Mouse (Mus musculus): Measurements from ENCODE around the gene Zkscan1. TPM values are rescaled to one million over a fixed set of nuclear protein-coding genes. Genes with fewer than 3 reads are reported as not detected.
"Not testable (repeated sequence)": the region's sequence is repeated elsewhere in the genome, so short reads cannot be mapped to it uniquely, and the experiment has no call there.

The Zkscan1 gene
- total RNA-seq (2021): 10 to 100 TPM; 39.4 to 40.5 TPM

DNA sequence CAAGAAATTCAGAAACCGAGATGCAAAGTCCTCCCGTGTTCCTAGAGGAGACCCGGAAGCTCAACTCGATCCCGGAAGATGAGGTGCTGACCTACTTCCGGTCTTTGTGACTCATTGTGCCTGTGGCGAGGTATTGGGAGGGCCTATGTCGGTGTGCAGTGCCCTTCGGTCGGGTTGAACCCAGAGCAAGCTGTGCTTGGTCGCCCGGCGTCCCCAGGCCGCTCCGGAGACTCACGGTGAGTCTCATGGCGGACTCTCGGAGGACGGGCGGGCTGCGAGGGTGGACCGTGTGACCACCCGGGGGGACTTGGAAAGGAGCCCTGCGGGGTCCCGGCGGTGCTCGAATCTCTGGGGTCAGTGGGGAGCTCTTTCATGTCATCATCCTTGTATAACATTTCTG, at the start of gene Zkscan1:
TSS of gene Zkscan1 (plus strand) at position 89 of the 400 bp plus-strand sequence.
- peak; percentile 85 to 91 for DNase-seq (ENCODE audit: low spot score in 2 of 2)
- intact Hi-C loops (cut with DNase I): loop anchor here (2.0 kb wide), 1 partner anchor 70 kb away; the partner anchor contains the start of gene Zfp113

DNA sequence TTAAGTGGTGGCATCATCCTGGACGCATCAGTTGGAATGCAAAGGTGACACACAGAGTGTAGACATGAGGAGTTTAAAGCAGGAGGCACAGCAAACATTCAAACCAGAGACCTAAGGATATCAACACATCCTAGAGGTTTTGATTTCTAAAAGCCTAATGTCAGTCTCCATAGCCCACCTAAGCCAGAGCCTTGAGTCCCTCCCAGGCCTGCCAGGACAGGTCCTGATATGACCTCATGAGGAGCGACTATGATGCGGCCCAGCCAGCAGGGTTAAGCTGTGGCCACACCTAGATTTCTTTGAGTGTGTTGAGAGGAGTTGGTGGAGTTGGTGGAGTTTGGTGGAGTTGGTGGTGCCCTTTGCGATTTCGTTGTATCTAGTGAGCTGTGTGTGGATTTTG, 32.0 kb upstream of the Zkscan1 start, which contains the start of gene Smok3c:
TSS of gene Smok3c (plus strand) at position 301 of the 400 bp plus-strand sequence.
- DNase-seq (ENCODE audit: low spot score in 2 of 2); intact Hi-C loops (cut with DNase I): not testable (repeated sequence)

DNA sequence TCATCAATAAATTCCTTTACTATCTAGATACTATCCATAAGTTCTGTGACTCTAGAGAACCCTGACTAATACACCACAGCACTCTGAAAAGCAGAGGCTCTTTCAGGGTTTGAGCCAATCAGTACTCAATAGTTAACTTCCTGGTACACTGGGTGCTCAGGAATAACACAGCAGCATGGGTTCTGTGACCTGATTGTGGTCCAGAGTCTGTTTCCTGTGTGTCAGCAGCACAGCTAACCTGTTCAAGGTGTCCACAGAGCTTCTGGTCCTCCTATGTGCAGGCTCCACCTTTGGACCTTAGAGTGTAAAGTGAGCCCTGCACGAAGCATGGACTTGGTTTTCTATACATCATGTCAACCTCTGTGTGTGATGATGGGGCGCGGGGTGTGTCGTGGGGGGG, 11.1 kb upstream of the Zkscan1 start:
- no peak for DNase-seq (ENCODE audit: low spot score in 2 of 2)
- intact Hi-C loops (cut with DNase I): no loop called here

DNA sequence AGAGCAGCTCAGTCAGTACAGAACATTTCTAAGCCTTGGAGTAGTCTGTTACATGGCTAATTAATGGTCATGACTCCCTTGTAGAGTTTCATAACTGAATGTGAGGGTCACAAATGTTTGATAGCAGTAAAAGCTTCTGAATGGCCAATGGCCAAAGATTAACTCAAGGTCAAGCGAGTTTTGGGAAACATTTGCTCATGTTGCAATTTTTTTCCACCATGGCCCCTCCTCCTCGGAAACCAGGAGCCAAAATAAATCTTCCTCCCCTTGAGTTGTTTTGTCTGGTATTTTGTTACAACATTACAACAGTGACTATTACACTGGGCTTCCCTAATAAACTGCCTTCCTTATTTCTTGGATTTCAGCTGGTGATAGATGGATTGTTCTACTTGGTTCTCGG, 9.2 kb upstream of the Zkscan1 start:
- DNase-seq (ENCODE audit: low spot score in 2 of 2): no peak
- intact Hi-C loops (cut with DNase I): no loop called here

DNA sequence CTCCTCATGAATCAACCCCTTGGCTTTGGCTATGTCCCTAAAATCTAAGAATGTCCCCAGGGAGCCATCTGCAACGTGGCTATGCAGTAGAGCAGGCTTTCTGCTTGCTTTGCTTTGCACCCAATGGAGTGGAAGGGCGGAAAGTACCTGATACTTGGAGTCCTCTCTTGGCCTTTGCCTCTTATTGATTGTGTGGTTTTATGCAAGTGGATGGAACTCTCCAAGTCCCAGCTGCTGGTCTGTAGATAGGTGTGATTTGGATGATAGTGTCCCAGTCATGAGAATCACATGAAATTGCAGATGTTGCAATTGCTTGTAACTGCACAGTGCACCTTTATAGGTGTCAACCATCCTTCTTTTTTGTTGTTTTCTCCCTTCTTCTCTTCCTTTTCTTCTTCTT, 8.7 kb upstream of the Zkscan1 start:
- intact Hi-C loops (cut with DNase I): no loop called here
- no peak for DNase-seq (ENCODE audit: low spot score in 2 of 2)

DNA sequence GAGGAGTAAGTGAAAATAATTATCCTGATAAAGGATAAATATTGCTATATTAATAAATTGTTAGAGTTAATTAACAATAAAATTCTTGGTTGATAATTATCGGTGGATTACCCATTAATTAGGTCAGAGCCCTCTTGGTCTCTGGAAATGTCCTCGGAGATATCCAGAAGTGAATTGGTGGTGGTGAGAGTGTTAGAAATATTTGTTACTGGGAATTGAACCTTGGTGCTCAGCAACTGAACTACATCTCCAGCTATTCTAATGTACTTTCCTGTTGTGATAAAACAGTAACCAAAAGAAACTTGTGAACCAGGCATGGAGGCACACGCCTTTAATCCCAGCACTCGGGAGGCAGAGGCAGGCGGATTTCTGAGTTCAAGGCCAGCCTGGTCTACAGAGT, 4.4 kb upstream of the Zkscan1 start:
- no peak for DNase-seq (ENCODE audit: low spot score in 2 of 2)
- intact Hi-C loops (cut with DNase I): no loop called here

DNA sequence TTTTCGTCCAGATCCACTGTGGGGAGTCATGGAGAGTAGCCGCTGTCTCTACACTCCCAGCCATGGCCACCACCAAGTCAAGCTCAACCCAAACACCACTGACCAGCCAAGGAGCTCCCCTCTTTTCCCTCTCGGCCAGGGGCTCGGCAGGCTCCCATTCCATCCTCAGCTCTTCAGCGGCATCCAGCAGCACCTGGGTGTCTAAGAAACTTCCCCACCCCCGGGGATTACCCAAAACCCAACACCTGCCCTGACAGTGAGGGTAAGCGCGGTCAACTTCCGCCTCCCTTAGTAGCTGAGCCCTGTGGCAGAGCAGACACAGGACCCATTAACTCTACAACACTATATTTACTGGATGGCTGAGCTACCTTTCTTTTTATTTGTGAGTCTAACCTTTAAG, 3.4 kb upstream of the Zkscan1 start:
- intact Hi-C loops (cut with DNase I): no loop called here
- no peak for DNase-seq (ENCODE audit: low spot score in 2 of 2)

DNA sequence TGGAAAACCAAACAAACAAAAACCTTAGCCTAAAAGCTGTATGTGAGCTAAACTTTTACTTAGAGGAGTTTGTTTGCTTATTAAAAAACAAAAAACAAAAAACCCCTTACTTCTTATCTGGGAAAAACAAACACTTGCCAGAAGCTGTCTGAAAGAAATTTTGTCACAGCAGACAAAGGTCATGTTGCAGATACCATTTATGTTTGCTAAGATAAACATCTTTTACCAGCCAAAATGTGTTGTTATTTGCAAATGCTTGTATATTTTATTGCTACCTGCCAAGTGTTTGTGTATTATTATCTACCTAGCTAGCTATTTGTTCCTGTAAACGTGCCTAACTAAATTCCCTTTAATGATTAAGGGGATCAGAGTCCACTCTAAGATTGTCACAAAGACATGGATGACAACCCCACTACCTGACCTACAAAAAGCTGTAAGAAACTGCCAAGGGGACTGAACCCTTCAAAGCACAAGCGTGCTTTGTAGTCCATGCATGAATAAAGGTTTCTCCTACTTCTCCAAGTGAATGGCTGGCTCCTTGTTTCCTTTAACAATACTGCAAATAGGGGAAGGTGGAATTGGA, 1.5 kb upstream of the Zkscan1 start:
- intact Hi-C loops (cut with DNase I): no loop called here

DNA sequence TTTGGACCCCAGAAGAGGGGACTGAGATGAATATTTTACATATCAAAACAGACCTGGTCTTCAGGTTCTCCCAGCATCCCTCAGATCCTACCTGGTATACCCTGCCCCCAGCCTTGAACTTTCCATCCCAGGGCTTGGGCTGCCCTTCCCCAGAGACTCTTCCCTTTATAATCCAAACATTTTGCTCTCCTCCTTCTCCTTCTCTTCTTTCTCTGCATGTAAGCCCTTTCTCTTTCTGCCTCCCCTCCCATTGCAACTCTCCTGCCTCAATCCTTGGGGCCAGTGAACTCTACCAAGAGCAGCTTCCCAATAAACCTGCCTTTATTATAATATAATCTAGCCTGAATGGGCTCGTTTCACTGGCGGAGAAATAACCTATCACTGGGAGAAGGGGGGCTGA, 948 bp upstream of the Zkscan1 start:
- DNase-seq (ENCODE audit: low spot score in 2 of 2): no peak
- intact Hi-C loops (cut with DNase I): loop anchor here (2.0 kb wide), 1 partner anchor 71 kb away; the partner anchor contains the start of gene Zfp113

More for the DNA sequence above, 1.5 kb upstream of the Zkscan1 start:
- no peak for DNase-seq (ENCODE audit: low spot score in 2 of 2)

DNA sequence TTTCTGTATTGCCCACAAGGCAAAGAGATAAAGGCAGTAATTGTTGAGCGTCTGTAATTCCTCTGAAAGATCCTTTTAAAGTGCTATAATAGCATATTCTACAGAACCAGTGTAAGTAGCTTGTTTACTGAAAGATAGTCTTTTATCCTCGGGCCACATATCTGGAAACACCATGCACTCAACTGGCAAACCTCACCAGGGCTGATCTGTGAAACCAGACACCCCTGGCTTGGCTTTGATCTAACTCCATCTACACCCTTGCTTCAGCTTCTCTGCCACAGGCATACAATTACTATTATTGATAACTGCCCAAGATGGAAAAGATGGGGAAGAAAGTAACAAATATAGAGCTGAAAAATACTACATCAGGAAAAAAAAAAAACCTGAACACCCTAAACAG, 377 bp upstream of the Zkscan1 start:
- DNase-seq (ENCODE audit: low spot score in 2 of 2): no peak
- intact Hi-C loops (cut with DNase I): loop anchor here (2.0 kb wide), 1 partner anchor 70 kb away; the partner anchor contains the start of gene Zfp113

DNA sequence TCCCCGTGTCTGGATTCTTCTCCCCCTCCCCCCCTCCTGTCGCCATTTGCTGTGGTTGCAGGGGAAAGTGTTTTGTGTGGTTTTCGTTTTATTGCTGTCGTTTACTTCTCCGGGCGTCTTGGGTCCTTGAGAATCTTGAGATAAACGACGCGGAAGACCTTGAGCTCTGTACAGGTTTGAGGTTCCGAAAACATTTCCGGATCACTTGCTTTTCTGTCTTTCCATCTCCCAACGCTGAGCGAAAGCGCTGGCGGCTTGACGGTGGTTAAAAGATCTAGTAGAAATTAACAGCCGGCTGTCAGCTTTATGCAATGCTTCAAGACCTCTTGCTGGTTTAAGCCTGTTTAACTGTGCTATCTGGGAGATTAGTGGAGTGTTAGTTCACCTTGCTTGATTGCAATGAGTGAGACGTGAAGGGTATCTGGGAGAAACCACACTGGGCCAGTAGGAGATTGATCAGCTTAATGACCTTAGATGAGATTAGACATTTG, 582 bp downstream of the Zkscan1 start:
- peak; percentile 13 to 14 for DNase-seq (ENCODE audit: low spot score in 2 of 2)
- intact Hi-C loops (cut with DNase I): loop anchor here (2.0 kb wide), 1 partner anchor 69 kb away; the partner anchor contains the start of gene Zfp113

DNA sequence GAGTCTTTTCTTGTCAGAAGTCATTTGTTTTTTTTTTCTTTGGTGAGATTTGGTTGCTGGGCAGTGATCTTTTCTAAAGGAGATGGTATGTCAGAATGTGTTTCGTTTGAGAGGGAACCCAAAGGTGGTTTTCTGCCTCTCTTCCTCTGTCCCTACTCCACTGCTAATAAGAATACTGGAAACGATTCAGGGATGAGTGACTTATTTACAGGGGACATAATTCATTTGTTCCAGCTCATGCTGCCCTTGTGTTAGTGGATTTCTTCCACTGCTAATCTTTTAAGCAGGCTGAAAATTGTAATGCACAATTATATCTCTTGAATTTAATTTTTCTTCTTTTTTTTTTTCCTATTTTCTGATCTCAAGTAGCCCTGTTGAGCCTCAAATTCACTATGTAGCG, 2.0 kb downstream of the Zkscan1 start:
- intact Hi-C loops (cut with DNase I): no loop called here
- DNase-seq (ENCODE audit: low spot score in 2 of 2): no peak

DNA sequence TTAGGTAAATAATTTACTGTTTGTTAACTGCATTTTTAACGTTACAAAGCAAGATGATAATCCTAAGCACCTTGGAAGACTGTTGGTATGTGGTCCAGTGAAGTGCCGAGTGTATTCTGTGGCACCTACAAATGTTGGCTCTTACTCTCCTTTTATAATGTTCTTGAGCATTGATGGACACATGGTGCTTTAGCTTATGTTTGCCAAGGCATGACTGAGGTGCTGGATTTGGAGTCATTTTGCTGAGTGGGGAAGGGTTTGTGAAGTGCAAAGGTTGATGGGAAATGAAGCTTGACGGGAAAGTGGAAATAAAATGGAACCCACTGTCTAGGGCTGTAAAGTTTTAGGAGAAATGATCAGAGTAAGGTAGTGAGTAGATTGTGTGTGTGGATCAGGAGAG, 3.5 kb downstream of the Zkscan1 start:
- intact Hi-C loops (cut with DNase I): no loop called here
- no peak for DNase-seq (ENCODE audit: low spot score in 2 of 2)

DNA sequence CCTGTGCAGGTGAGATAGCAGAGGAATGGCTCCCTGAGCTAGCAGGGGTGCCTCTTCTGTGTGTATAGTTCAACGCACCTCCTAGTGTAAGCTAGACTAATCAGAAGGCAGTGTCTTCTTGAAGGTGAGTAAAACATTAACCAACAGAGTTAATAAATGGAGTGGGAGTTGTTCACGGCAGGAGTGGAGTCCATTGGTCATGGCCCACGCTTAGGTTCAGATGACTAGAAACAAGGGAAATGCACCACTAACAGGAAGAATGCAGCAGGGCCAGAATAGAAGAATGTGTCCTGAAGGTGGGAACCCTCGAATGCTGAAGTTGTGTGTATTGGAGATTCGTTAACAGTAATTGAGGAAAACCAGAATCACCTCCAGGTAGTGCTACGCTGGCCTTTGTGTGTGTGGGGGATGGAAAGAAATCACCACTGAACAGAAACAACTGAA, 4.2 kb downstream of the Zkscan1 start:
- intact Hi-C loops (cut with DNase I): no loop called here

DNA sequence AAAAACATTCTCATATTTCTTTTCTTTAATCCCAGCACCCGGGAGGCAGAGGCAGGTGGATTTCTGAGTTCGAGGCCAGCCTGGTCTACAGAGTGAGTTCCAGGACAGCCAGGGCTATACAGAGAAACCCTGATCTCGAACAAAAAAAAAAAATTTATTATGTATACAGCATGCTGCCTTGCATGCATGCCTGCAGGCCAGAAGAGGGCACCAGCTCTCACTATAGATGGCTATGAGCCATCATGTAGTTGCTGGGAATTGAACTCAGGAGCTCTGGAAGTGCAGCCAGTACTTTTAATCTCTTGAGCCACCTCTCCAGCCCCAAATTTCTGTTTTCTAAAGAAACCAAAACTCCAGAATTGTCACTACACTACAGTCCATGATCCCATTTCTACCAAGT, 5.4 kb downstream of the Zkscan1 start:
- DNase-seq (ENCODE audit: low spot score in 2 of 2): no peak
- intact Hi-C loops (cut with DNase I): no loop called here

More for the DNA sequence above, 4.2 kb downstream of the Zkscan1 start:
- no peak for DNase-seq (ENCODE audit: low spot score in 2 of 2)

DNA sequence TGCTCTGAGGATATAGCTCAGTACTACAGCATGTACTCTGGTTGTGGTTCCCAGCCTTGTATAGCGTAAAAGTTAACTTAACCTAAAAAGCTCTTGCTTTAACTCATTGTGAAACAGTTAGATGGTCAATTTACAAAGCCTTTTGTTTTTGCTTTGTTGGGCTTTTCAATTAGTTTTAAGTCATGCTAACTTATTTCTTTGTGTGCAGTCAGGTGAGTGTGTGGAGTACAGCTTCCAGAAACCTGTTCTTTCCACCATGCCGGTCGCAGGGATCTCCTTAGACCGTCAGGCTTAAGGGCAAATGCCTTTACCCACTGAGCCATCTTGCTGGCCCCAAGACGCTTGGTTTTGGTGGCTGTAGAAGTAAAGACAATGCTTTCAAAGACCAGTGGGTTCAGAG, 5.9 kb downstream of the Zkscan1 start:
- no peak for DNase-seq (ENCODE audit: low spot score in 2 of 2)
- intact Hi-C loops (cut with DNase I): no loop called here

DNA sequence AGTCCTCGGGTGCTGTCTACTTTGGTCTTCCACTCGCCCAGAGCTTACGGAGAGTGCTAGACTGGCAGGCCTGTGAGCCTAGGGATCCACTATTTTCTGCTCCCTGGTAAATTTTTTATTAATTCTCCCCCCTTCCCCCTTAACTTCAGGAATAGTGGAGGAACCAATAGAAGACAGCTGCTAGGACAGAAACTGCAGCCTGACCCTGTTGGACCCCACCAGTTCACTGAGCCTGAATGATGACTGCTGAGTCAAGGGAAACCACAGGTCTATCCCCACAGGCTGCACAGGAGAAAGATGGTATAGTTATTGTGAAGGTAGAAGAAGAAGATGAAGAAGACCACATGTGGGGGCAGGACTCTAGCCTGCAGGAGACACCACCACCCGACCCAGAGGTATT, 7.9 kb downstream of the Zkscan1 start:
- intact Hi-C loops (cut with DNase I): no loop called here
- DNase-seq (ENCODE audit: low spot score in 2 of 2): no peak

DNA sequence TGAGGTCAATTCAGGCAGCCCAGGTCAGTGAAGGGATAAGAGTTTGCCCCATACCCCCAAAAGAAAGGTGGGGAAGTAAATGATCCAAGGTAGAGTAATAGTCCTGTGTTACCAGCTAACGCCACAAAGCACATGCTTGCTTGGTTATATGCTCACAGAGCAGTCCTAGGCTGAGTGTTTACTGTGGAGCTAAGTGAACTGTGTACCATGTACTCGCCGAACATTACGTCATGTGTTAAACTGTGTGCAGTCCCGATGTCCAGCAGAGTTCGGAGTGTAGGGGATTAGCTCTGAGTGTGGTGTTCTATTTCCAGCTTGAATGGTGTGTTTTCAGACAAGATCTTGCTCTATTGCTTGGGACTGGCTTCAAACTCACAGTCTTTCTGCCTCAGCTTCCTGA, 9.6 kb downstream of the Zkscan1 start:
- intact Hi-C loops (cut with DNase I): no loop called here
- DNase-seq (ENCODE audit: low spot score in 2 of 2): no peak

DNA sequence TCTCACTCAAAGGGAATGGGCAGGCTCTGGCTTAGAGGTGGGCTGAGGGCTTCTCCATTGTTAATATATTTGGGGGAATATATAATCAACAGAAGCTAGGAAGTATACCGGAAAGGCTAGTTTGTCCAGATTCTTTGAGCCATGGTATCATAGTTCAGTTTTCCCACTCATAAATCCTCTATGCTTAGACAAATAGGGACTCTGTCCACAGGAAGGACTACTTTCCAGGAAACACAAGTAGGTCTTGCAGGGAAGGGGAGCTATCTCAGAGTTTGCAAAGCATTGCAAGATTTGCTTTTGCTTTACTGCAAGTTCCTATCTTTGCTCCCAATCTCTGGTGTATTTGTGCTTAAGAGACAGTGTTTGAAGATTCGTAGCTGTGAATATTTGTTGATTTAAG, 20.1 kb downstream of the Zkscan1 start:
- no peak for DNase-seq (ENCODE audit: low spot score in 2 of 2)
- intact Hi-C loops (cut with DNase I): no loop called here

DNA sequence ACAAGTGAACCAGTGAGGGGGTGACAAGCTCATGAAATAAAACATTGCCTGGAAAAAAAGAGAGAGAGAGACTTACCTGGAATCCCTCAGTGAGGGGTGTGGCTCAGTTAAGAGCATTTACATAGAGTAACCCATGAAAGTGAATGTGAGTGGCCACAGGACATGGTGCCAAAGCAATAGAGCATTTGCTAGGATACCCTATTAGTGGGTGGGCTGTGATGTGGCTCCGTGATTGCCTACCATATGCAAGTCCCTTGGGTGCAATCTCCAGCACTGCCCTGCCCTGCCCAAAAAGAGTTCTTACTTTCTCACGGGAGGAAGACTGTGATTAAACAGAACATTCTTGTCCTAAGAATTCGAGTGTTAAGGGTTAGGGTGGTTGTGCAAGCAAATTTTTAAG, 22.2 kb downstream of the Zkscan1 start:
- DNase-seq (ENCODE audit: low spot score in 2 of 2): no peak
- intact Hi-C loops (cut with DNase I): no loop called here

DNA sequence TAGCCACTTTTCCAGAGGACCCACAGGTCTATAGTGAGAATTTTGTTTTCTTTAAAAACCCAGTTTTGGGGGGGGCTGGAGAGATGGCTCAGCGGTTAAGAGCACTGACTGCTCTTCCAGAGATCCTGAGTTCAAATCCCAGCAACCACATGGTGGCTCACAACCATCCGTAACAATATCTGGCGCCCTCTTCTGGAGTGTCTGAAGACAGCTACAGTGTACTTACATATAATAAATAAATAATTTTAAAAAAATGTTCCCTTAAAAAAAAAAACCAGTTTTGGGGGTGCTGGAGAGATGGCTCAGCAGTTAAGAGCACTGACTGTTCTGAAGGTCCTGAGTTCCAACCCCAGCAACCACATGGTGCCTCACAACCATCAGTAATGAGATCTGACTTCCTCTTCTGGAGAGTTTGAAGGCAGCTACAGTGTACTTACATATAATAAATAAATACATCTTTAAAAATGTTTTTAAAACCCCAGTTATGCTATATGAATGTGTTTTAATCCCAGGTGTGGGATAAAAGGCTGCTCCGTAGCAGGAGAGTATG, 25.0 kb downstream of the Zkscan1 start:
- intact Hi-C loops (cut with DNase I); DNase-seq (ENCODE audit: low spot score in 2 of 2): not testable (repeated sequence)
